Mouse (Mus musculus) c-Kit-negative CD71-positive TER-119-positive erythroid progenitor cells, embryonic 14.5 days (primary cell): ENCODE measurements around the gene Cnep1r1.

Experiments used
- DNase-seq: peaks from one replicate; pipeline ENCODE4 v3.0.0-alpha.2; 2013; ENCODE audit warnings: low read depth, low spot score

Cnep1r1 gene

GRCm38 (mm10) chr8:88118456-88119036, at the start of gene Cnep1r1:
Gene Cnep1r1 (plus strand): TSS chr8:88118769.
- peak; percentile 98 for DNase-seq

GRCm38 (mm10) chr8:88082183-88082582, 36.4 kb upstream of the Cnep1r1 start:
- no peak for DNase-seq

- no peak for DNase-seq
Measured at GRCm38 (mm10) chr8:88088006-88088405, 30.6 kb upstream of the Cnep1r1 start.

- no peak for DNase-seq
Measured at GRCm38 (mm10) chr8:88091661-88092060, 26.9 kb upstream of the Cnep1r1 start.

- no peak for DNase-seq
Measured at GRCm38 (mm10) chr8:88093367-88093766, 25.2 kb upstream of the Cnep1r1 start.

GRCm38 (mm10) chr8:88098856-88099255, 19.7 kb upstream of the Cnep1r1 start:
- DNase-seq, result no peak

- peak; percentile 38 for DNase-seq
Measured at GRCm38 (mm10) chr8:88099526-88099925, 19.0 kb upstream of the Cnep1r1 start.

GRCm38 (mm10) chr8:88109241-88109640, 9.3 kb upstream of the Cnep1r1 start:
- DNase-seq, result no peak

GRCm38 (mm10) chr8:88119076-88119475, 507 bp downstream of the Cnep1r1 start:
- DNase-seq, result peak; percentile 45

GRCm38 (mm10) chr8:88124850-88125249, 6.3 kb downstream of the Cnep1r1 start:
- peak; percentile 15 for DNase-seq

GRCm38 (mm10) chr8:88129397-88129796, 10.8 kb downstream of the Cnep1r1 start:
- no peak for DNase-seq

- DNase-seq, result no peak
Measured at GRCm38 (mm10) chr8:88130754-88131317, 12.3 kb downstream of the Cnep1r1 start.

- peak; percentile 89 for DNase-seq
Measured at GRCm38 (mm10) chr8:88137748-88138484, 19.3 kb downstream of the Cnep1r1 start, which contains the start of gene Heatr3. Gene Heatr3 (plus strand): TSS chr8:88137855.

- no peak for DNase-seq
Measured at GRCm38 (mm10) chr8:88139256-88139655, 20.7 kb downstream of the Cnep1r1 start.

- DNase-seq, result no peak
Measured at GRCm38 (mm10) chr8:88141629-88142028, 23.1 kb downstream of the Cnep1r1 start.

GRCm38 (mm10) chr8:88144041-88144440, 25.5 kb downstream of the Cnep1r1 start:
- no peak for DNase-seq

- DNase-seq, result no peak
Measured at GRCm38 (mm10) chr8:88150910-88151371, 32.4 kb downstream of the Cnep1r1 start.

- no peak for DNase-seq
Measured at GRCm38 (mm10) chr8:88160237-88160995, 41.8 kb downstream of the Cnep1r1 start.

- peak; percentile 69 for DNase-seq
Measured at GRCm38 (mm10) chr8:88161439-88161838, 42.9 kb downstream of the Cnep1r1 start.

- no peak for DNase-seq
Measured at GRCm38 (mm10) chr8:88175264-88175663, 56.7 kb downstream of the Cnep1r1 start.

GRCm38 (mm10) chr8:88177291-88177690, 58.7 kb downstream of the Cnep1r1 start:
- no peak for DNase-seq

GRCm38 (mm10) chr8:88183121-88183520, 64.6 kb downstream of the Cnep1r1 start:
- no peak for DNase-seq
